Mouse (Mus musculus): Measurements from ENCODE around the gene Bex6.
"Not testable (repeated sequence)": the region's sequence is repeated elsewhere in the genome, so short reads cannot be mapped to it uniquely, and the experiment has no call there.

Bex6 gene

GRCm38 (mm10) chr16:32174340-32175005 is 5.2 kb upstream of the Bex6 start:
- in situ Hi-C loops (cut with MseI, MboI): no loop called here

- in situ Hi-C loops (cut with MseI, MboI): no loop called here
Measured at GRCm38 (mm10) chr16:32175029-32175428, 4.6 kb upstream of the Bex6 start.

- in situ Hi-C loops (cut with MseI, MboI): no loop called here
Measured at GRCm38 (mm10) chr16:32176896-32177686, 2.5 kb upstream of the Bex6 start.

- in situ Hi-C loops (cut with MseI, MboI): no loop called here
Measured at GRCm38 (mm10) chr16:32186056-32186455, 6.4 kb downstream of the Bex6 start.

GRCm38 (mm10) chr16:32189109-32189508 is 9.5 kb downstream of the Bex6 start:
- in situ Hi-C loops (cut with MseI, MboI): no loop called here

DNA sequence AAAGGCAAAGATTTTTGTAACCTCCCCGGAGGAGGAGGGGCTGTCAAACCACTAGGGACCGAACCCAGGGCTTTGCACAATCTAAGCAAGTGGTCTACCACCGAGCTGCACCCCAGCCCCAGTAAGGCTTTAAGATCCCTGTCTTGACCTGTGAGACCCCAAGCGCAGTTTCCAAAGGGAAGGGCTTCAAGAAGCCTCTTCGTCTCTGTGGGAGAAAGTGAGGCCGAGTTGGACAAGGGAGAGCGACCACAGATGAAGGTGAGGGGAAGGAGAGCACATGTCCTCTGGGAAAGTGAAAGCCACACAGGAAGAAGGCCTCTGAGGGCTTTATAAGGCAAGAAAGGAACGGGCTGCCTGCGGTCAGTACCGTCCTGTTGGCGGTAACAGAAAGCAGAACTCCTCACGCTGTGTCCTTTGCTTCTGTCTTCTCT is 10.4 kb downstream of the Bex6 start:
- in situ Hi-C loops (cut with MseI, MboI): no loop called here

DNA sequence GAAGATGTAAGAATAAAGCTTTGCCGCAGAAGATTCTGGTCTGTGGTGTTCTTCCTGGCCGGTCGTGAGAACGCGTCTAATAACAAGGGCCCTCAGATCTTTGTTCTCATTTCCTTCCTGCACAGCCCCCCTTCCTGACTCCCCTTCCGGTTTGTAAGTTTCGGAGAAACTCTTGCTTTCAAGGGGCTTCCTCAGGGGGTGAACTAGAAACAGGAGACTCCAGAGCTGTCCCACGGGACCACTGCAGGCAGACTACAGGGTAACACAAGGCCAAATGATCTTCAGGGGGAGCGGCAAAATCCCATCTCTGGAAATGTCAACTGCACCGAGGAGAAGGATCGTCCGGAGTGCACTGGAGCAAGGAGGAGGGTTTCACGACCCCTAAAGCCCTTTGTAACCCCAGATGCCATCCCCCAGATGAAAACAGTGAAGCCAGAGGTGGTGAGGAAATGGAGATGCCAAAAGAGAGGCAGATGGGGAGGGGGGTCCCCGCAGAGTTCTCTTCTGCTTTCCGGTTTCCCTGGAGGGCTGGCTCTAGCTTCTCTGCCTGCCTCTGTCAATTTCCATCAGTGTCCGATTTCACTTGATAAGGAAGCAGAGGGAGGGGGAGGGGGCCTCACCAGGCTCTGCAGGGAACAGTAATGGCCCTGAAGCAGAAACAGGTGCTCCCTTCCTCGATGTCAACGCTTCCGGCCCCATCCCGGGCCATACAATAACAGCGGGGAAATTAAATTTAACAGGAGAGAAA is 20.8 kb downstream of the Bex6 start:
- in situ Hi-C loops (cut with MseI, MboI): loop anchor here in 1 of 2 experiments (5.0 kb wide), 1 partner anchor 88 kb away; no protein-coding TSS in a partner anchor

- in situ Hi-C loops (cut with MseI, MboI): loop anchor here in 1 of 2 experiments (5.0 kb wide), 1 partner anchor 89 kb away; no protein-coding TSS in a partner anchor
Measured at GRCm38 (mm10) chr16:32201004-32201325, 21.3 kb downstream of the Bex6 start.

DNA sequence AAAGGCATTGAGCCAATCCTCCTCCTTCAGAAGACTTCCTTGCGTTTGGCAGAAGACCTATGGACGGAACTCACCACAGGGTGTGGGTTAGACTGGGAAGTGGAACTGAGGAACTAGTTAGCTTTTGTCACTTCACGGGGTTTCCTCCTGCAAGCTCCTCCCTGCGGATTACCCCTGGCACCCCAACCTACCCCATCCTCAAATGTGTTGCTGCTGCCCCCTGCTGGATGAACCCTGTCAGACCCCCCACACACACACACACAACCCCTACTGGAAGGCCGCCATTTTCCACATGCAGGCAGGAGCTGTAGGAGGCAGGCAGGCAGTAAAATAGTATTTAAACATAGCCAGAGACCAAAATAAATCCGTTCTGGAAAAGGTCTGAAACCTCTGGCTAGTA is 23.1 kb downstream of the Bex6 start:
- in situ Hi-C loops (cut with MseI, MboI): loop anchor here in 1 of 2 experiments (5.0 kb wide), 1 partner anchor 90 kb away; no protein-coding TSS in a partner anchor

- in situ Hi-C loops (cut with MseI, MboI): loop anchor here in 1 of 2 experiments (5.0 kb wide), 1 partner anchor 93 kb away; no protein-coding TSS in a partner anchor
Measured at GRCm38 (mm10) chr16:32204902-32205301, 25.3 kb downstream of the Bex6 start.

- in situ Hi-C loops (cut with MseI, MboI): no loop called here
Measured at GRCm38 (mm10) chr16:32214156-32214555, 34.5 kb downstream of the Bex6 start.

DNA sequence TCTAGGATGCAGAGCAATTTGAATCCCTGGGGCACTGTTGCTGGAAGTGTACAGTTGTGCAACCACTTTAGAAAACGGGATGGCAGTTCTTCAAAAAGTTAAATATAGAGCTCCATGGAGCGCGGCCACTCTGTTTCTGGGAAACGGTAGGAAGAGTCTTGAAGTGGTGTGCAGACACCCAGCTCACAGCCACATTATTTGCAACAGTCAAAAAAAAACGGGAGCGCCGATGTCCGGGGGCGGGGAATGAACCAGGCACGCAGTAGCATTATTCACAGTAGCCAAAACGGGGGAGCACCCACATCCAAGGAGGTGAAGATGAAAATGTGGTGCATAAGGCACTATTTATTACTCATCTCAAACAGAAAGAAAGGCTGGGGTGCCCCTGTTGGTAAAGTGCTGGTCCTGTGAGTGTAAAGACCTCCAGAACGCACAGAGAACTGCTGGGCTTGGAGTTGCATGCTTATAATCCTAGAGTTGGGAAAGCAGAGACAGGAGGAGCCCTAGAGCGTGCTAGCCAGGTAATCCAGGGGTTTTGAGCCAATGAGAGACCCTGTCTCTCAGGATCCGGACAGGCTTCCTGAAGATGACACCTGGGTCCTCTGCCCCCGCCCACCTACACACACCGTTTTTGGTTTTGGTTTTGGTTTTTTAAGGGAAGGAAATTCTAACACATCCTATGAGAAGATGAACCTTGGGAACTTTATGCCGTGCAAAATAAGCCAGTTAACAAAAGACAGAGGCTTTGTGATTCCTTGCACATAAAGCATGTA is 35.4 kb downstream of the Bex6 start:
- in situ Hi-C loops (cut with MseI, MboI): no loop called here

GRCm38 (mm10) chr16:32221803-32222202 is 42.2 kb downstream of the Bex6 start:
- in situ Hi-C loops (cut with MseI, MboI): no loop called here

DNA sequence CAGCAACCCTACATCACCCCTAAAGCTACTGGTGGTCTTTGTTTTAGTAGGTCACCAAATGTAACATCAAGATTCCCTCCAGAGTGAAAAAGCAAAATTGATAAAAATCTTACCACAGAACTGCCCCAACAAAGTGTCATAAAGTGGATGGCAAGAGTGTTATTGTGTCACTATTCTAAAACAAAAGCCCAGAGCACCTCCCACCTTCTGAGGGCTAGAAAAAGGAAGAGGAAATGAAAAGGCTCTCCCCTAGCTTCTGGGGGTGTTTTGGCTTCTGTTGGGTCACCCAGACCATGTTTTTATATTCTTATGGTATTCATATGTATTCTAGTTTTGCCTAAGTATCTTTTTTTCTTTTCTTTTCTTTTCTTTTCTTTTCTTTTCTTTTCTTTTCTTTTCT is 42.8 kb downstream of the Bex6 start:
- in situ Hi-C loops (cut with MseI, MboI): no loop called here

GRCm38 (mm10) chr16:32232050-32232449 is 52.4 kb downstream of the Bex6 start:
- in situ Hi-C loops (cut with MseI, MboI): not testable (repeated sequence)

All from mouse trophoblast stem cell (cell line).